Mouse (Mus musculus) liver, embryonic 13.5 days (tissue): Measurements from ENCODE around the gene Hras. TPM values are rescaled to one million over a fixed set of nuclear protein-coding genes. Genes with fewer than 3 reads are reported as not detected.

Experiments
- ATAC-seq: fragments of 200-750 bp; cut with Nextera tagmentation; 2 replicates; pipeline ENCODE4 v1.8.0; 2017; ENCODE audit warnings: low read depth, mild to moderate bottlenecking, moderate number of reproducible peaks, moderate library complexity
- DNase-seq: peaks from one replicate; pipeline ENCODE4 v3.0.0; 2022
- H3K27ac ChIP-seq: fragments of 300-500 bp; sonication (generic); 2 replicates; pipeline ENCODE4 v1.5.1; 2015; ENCODE audit warnings: moderate library complexity, mild to moderate bottlenecking, inconsistent platforms
- H3K27me3 ChIP-seq: fragments of 300-500 bp; sonication (generic); 2 replicates; pipeline ENCODE4 v1.6.1; 2015; ENCODE audit warnings: mild to moderate bottlenecking, inconsistent platforms
- H3K36me3 ChIP-seq: fragments of 300-500 bp; sonication (generic); 2 replicates; pipeline ENCODE4 v1.6.1; 2015; ENCODE audit warnings: mild to moderate bottlenecking, inconsistent platforms
- H3K4me1 ChIP-seq: fragments of 300-500 bp; sonication (generic); replicated peaks from 2 replicates; pipeline ENCODE4 v1.6.1; 2015; ENCODE audit warnings: inconsistent platforms
- H3K4me2 ChIP-seq: fragments of 300-500 bp; sonication (generic); 2 replicates; pipeline ENCODE4 v1.6.1; 2015; ENCODE audit warnings: inconsistent platforms, mild to moderate bottlenecking, moderate library complexity
- H3K4me3 ChIP-seq: fragments of 300-500 bp; sonication (generic); replicated peaks from 2 replicates; pipeline ENCODE4 v1.5.1; 2015; ENCODE audit warnings: mild to moderate bottlenecking, inconsistent platforms
- H3K9ac ChIP-seq: fragments of 300-500 bp; sonication (generic); 2 replicates; pipeline ENCODE4 v1.6.1; 2015; ENCODE audit warnings: mild to moderate bottlenecking, inconsistent platforms
- H3K9me3 ChIP-seq: fragments of 300-500 bp; sonication (generic); replicated peaks from 2 replicates; pipeline ENCODE4 v1.6.1; 2016; ENCODE audit warnings: inconsistent platforms
- WGBS: fragments of 180-500 bp; shearing (Covaris S2); methylation state at CpG from one replicate; pipeline ENCODE4 v1.1.7; 2015; ENCODE audit not compliant: insufficient replicate concordance; 5-methylcytosine and 5-hydroxymethylcytosine counted together
- polyA plus RNA-seq: library from polyadenylated mRNA; unstranded; fragments of >200 nt; fragmentation: Nextera tagmentation; extraction: Ambion mirVana; gene quantifications from 2 replicates; pipeline ENCODE4 v1.2.1, GENCODE M21; 2015

Hras gene
- polyA plus RNA-seq, 1 experiment from 2014 or later = 104 TPM

DNA sequence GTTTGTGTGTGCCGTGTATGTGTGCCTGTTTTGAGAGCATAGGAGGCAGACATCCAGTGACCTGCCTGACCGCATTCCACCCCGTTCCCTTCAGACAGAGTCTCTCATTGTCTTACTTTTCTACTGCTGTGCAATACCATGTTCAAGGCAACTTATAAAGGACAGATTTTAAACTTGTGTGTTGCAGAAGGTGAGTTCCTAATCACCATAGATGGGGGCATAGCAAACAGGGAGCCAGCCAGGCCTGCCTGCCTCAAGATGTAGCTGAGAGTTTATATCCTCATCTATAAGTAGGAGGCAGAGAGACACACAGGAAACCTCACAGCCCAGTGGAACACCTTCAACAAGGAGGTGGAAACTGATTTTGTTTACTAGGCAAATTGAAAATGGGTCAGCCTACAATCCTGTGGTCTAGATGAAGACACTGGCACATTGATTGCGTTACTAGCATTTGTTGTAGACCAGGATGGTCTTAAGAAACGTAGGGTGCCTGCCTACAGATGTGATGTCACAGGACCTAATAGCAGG, 20.4 kb downstream of the Hras start:
- no peaks in the 10 kb centered on the region for H3K9me3 ChIP-seq
- no peak for DNase-seq
- H3K4me2 ChIP-seq = peak overlapping the region; percentile 89
- peaks cover 3% of the 10 kb centered on the region; the same call in 1 of the 2 replicates for H3K27me3 ChIP-seq
- H3K4me1 ChIP-seq = peaks cover 50% of the 10 kb centered on the region
- WGBS = 78% methylated on average over 5 of the region's 5 CpGs
- peak overlapping the region; percentile 83 for H3K27ac ChIP-seq
- H3K9ac ChIP-seq = peak overlapping the region; percentile 79
- ATAC-seq = no peak
- H3K36me3 ChIP-seq = no peaks in the 10 kb centered on the region
- peak overlapping the region; percentile 70; the same call in 1 of the 2 replicates for H3K4me3 ChIP-seq

DNA sequence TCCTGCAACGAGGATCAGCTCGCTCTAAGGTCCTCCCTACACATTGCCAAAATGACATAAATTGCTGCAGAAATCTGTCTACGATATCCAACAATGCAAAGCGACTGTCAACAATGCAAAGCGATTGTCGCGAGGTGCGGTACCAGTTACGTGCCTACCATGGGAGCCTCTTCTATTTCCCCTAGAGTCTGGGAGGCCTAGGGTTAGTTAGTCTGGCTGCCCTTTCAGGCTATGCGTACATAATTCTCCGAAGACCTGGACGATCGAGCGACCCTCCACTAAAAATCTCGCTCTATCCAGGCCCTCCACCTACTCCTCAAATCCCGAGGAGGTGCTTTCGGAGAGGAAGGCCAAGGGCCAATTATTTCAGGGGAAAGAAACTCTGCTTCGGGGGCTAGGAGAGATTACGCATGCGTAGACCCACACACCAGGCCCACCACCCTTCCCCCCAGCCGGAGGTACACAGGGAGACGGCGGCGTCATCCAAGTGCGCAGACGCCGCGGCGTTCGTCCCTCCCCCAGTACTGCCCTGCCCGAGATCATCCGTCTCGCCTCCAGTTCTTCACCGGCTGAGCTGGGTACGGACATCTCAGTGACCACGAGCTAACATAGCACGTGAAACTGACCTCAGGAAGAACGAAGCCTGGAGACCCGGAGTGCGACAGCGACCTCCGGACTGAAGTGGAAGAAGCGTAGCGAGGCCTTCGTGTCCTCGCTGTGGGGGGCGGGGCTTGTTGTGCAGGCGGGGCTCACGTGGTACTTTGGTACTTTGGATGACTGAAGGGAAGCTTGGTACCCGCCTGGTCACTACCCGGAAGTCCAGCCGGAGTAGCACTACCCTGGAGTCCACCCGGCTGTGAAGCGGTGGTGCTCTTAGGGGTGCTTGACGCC, 21.4 kb downstream of the Hras start, which contains the start of gene Rnh1:
Rnh1 (minus strand) TSS at position 742 of the 891 bp plus-strand sequence.
- H3K4me2 ChIP-seq = peak within 1 kb of the TSS; percentile 89
- no peaks in the 10 kb centered on the region for H3K27me3 ChIP-seq
- H3K36me3 ChIP-seq = no peaks in the 10 kb centered on the region
- H3K4me3 ChIP-seq = peak within 1 kb of the TSS; percentile 70
- peaks cover 60% of the 10 kb centered on the region for H3K4me1 ChIP-seq
- ATAC-seq (peak; percentile 84), DNase-seq (peak; percentile 84)
- peak within 1 kb of the TSS; percentile 83 for H3K27ac ChIP-seq
- 3% methylated on average over 55 of the region's 55 CpGs for WGBS
- H3K9me3 ChIP-seq = no peaks in the 10 kb centered on the region
- H3K9ac ChIP-seq = peak within 1 kb of the TSS; percentile 79

DNA sequence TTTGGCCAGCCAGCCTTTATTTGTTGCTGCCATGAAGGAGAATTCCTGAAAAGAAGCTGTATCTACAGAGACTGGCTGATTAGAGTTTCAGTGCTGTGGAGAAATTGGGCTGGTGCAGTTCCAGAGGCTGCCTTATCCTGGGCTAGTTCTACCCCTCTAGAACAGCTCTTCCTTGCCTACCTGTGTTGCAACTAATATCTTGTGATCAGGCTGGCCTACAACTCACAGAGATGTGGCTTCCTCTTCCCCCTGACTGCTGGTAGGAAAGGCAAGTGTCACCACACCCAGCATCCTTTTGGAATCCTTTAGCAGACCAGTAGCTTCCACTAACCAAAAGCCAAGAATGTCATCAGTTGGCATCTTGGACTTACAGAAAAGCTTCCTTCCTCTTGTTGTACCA, 23.9 kb downstream of the Hras start:
- Histone ChIP-seq H3K36me3 (peaks cover 7% of the 10 kb centered on the region; the same call in 1 of the 2 replicates), H3K9me3 (no peaks in the 10 kb centered on the region), H3K4me3 (no peak overlapping the region), H3K4me1 (peaks cover 70% of the 10 kb centered on the region), H3K4me2 (no peak overlapping the region), H3K27ac (peak overlapping the region; percentile 80; the same call in 1 of the 2 replicates), H3K27me3 (no peaks in the 10 kb centered on the region), H3K9ac (0 out of 2 replicates have a peak overlapping the region, but pooled peaks have one; percentile 7)
- DNase-seq (no peak), ATAC-seq (no peak)

DNA sequence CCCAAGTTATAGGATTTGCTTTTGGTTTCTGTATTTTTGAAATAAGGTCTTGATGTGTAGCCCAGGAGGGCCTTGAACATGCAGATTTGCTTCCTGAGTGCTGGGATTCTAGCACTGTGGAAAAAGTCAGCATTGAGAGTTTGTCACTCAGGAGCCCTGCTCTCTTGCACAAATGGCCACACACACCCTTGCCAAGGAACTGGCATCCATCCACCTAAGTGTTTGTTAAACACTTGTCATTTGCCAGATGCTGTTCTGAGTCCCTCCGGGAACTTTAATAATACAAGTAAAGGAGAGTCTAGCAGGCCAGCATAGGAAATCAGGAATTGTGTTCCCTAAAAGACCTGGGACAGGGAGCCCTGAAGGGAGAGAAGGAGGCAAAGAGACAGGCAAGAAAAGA, 24.5 kb downstream of the Hras start:
- ATAC-seq (no peak), DNase-seq (no peak)
- 93% methylated on average over 1 of the region's 1 CpGs for WGBS
- Histone ChIP-seq H3K4me3 (peak overlapping the region; percentile 66; the same call in 1 of the 2 replicates), H3K27me3 (no peaks in the 10 kb centered on the region), H3K9ac (peak overlapping the region; percentile 78), H3K4me2 (peak overlapping the region; percentile 86), H3K36me3 (peaks cover 12% of the 10 kb centered on the region), H3K9me3 (no peaks in the 10 kb centered on the region), H3K27ac (peak overlapping the region; percentile 80), H3K4me1 (peaks cover 70% of the 10 kb centered on the region)

DNA sequence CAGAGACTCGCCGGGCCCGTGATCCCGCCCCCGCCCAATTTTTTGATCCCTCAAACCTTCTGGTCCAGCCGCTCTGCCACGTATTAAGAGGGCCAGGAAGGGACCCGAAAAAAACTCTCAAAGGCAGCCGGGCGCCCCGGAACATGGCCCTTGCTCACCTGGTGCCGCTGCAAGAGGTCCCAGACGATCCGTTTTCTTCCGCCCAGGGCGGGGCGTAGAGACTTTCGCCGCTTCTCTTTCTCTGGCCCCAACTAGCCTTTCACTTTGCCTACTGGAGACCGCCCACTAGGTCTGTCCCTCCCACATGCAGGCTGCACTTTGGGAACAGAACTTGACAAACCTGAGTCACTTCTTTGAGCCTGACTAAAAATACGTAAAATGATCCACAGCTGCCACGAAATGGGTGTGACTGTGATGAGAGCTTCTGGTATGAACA, 25.3 kb downstream of the Hras start:
- H3K36me3 ChIP-seq = peaks cover 20% of the 10 kb centered on the region
- H3K9ac ChIP-seq = peak overlapping the region; percentile 78
- peaks cover 68% of the 10 kb centered on the region for H3K4me1 ChIP-seq
- no peaks in the 10 kb centered on the region for H3K27me3 ChIP-seq
- H3K9me3 ChIP-seq = no peaks in the 10 kb centered on the region
- H3K27ac ChIP-seq = peak overlapping the region; percentile 80
- H3K4me3 ChIP-seq = peak overlapping the region; percentile 66
- 2% methylated on average over 22 of the region's 22 CpGs for WGBS
- peak overlapping the region; percentile 86 for H3K4me2 ChIP-seq
- DNase-seq (peak; percentile 71), ATAC-seq (peak; percentile 63)

DNA sequence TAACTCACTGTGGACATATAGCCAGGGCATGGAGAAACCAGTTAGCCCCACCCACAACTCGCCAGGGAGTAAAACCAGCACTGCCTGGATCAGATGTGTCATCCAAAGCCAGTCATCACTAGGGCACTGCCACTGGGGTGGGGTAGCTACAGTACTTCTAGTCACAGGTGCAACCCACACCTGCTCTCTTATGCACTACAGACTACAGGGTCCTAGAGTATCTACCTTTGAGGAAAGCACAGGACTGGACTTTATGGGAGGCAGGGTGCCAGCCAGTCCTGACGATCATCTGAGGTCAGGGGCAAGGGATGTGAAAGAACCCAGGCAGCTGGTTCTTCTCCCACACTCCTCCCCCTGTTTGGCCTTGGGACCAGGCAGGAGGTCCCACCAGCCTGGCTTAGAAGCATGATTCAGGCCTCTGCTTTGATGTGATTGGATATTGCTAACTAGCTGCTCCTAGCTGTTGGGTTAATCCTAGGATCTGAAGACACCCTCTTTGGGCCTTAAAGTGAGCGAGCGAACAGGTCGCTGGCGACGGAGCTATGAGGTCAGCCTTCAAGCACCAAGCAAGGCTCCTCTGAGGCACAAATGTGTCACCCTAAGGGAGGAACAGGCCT, 25.8 kb downstream of the Hras start:
- H3K9ac ChIP-seq = peak overlapping the region; percentile 78
- peak overlapping the region; percentile 80 for H3K27ac ChIP-seq
- ATAC-seq = peak; percentile 38
- H3K27me3 ChIP-seq = no peaks in the 10 kb centered on the region
- peaks cover 25% of the 10 kb centered on the region for H3K36me3 ChIP-seq
- peak overlapping the region; percentile 66 for H3K4me3 ChIP-seq
- H3K9me3 ChIP-seq = no peaks in the 10 kb centered on the region
- peaks cover 62% of the 10 kb centered on the region for H3K4me1 ChIP-seq
- 12% methylated on average over 7 of the region's 7 CpGs for WGBS
- DNase-seq = peak; percentile 52
- H3K4me2 ChIP-seq = peak overlapping the region; percentile 86

DNA sequence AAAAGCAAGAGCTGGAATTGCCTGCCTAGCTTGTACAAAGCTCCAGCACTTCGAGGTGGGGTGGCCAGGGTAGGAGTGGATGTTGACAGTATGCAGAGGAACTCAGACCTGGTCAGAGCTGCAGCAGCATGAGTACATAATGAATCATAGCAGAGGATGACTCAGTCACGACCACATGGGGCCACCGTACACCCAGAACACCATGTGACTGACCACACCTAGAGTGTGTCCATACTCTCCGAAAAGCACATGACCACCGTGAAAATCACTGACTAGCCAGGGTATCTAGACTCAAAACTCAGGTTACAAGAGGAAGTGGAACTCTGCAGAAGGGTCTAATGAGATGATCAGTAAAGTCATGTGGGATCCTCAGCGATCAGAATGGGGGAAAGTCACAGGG, 29.0 kb downstream of the Hras start:
- ATAC-seq = no peak

DNA sequence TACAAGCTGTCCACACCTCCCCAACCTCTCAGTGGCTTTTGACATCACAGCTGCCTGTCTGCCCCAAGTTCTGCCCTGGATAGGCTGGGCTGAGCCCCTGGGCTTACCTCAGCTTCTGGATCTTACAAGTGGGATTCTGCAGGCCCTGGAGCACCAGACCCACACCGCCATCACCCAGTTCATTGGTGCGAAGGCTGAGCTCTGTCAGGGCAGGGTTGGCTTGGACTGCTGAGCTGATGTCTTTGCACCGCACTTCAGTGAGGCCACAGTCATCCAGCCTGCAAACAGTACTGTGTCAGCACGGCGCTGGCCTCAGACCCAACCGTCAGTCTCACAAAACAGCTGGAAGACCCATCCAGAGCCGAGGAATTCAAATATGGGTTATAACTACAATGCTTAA, 29.4 kb downstream of the Hras start:
- no peaks in the 10 kb centered on the region for H3K9me3 ChIP-seq
- no peak overlapping the region for H3K4me2 ChIP-seq
- DNase-seq = no peak
- H3K4me3 ChIP-seq = no peak overlapping the region
- WGBS = 89% methylated on average over 7 of the region's 7 CpGs
- no peak overlapping the region for H3K27ac ChIP-seq
- no peak for ATAC-seq
- H3K4me1 ChIP-seq = peaks cover 30% of the 10 kb centered on the region
- H3K9ac ChIP-seq = no peak overlapping the region
- H3K27me3 ChIP-seq = no peaks in the 10 kb centered on the region
- peaks cover 61% of the 10 kb centered on the region for H3K36me3 ChIP-seq

More for the DNA sequence above, 29.0 kb downstream of the Hras start:
- Histone ChIP-seq H3K27ac (no peak overlapping the region), H3K4me3 (no peak overlapping the region), H3K27me3 (no peaks in the 10 kb centered on the region), H3K4me1 (peaks cover 35% of the 10 kb centered on the region), H3K9me3 (no peaks in the 10 kb centered on the region), H3K36me3 (peaks cover 57% of the 10 kb centered on the region), H3K9ac (no peak overlapping the region), H3K4me2 (no peak overlapping the region)
- WGBS = 63% methylated on average over 6 of the region's 6 CpGs
- no peak for DNase-seq

DNA sequence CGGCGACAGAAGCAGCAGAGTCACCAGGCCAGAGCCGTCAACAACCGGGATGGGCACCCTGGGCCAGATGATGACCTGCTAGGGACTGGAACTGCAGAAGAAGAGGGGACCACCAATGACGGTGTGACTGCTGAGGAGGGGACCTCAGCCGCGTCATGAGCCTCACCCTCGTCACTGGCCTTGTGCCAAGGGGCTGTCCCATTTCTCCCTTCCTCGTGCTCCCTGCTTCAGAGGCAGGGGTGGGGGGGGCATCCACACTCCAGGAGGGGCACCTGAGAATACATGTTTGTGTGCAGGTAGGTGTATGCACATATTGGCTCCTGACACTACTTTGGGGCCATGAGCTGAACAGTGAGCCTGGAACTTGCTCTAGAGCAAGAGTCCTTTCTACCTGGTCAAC, 38.4 kb downstream of the Hras start:
- peaks cover 95% of the 10 kb centered on the region for H3K36me3 ChIP-seq
- ATAC-seq (no peak), DNase-seq (no peak)
- no peak overlapping the region for H3K4me2 ChIP-seq
- no peaks in the 10 kb centered on the region for H3K27me3 ChIP-seq
- WGBS = 88% methylated on average over 9 of the region's 9 CpGs
- no peak overlapping the region for H3K27ac ChIP-seq
- no peak overlapping the region for H3K4me3 ChIP-seq
- no peaks in the 10 kb centered on the region for H3K9me3 ChIP-seq
- 0 out of 2 replicates have a peak, but pooled peaks cover 3% of the 10 kb centered on the region for H3K4me1 ChIP-seq
- no peak overlapping the region for H3K9ac ChIP-seq

DNA sequence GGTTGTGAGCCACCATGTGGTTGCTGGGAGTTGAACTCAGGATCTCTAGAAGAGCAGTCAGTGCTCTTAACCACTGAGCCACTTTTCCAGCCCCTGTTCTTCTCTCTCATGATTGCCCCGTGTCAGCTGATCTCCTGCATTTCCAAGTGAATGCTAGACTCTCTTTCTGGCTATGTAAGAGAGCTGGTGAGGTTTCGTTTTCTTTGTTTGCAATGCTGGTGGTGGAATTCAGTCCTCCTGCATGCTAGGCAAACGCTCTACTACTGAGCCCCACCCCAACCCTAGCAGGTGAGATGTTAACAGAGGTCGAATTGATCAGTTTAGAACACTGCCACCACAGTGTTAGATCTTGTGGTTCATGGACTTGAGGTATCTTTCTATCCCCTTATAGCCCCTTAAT, 45.2 kb downstream of the Hras start:
- DNase-seq (no peak), ATAC-seq (no peak)
- Histone ChIP-seq H3K27me3 (no peaks in the 10 kb centered on the region), H3K4me1 (peaks cover 54% of the 10 kb centered on the region), H3K4me2 (no peak overlapping the region), H3K9ac (no peak overlapping the region), H3K36me3 (peaks cover 98% of the 10 kb centered on the region), H3K9me3 (no peaks in the 10 kb centered on the region), H3K4me3 (no peak overlapping the region), H3K27ac (peak overlapping the region; percentile 30; the same call in 1 of the 2 replicates)
- 80% methylated on average over 4 of the region's 4 CpGs for WGBS

DNA sequence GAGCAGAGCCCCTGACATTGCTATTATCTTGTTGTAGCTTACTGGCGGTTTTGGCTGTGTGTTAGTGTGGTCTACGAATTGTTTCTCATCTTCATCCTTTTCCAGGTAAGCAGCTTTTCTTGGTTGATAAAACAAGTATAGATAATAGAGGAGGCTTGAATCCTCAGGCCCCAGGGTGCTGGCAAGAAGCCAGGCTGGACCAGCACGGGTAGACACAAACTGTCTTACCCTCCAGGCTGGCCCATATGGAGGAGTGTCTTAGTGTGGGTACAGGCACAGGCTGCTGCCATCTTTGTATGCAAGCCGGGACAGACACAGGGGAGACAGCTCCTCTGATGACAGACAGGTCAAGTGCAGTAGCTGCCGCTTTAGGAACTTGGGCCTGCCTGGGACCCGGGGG, 46.8 kb downstream of the Hras start:
- H3K4me3 ChIP-seq = peak overlapping the region; percentile 16; the same call in 1 of the 2 replicates
- peak overlapping the region; percentile 86 for H3K27ac ChIP-seq
- peak overlapping the region; percentile 34 for H3K9ac ChIP-seq
- peak; percentile 41 for ATAC-seq
- H3K4me2 ChIP-seq = peak overlapping the region; percentile 50
- 57% methylated on average over 6 of the region's 6 CpGs for WGBS
- no peak for DNase-seq
- H3K4me1 ChIP-seq = peaks cover 70% of the 10 kb centered on the region
- no peaks in the 10 kb centered on the region for H3K27me3 ChIP-seq
- peaks cover 98% of the 10 kb centered on the region for H3K36me3 ChIP-seq
- no peaks in the 10 kb centered on the region for H3K9me3 ChIP-seq
